Mouse (Mus musculus) Patski (cell line): ENCODE measurements at regions not wholly inside any gene's neighbourhood (a gene's known extent, or its start where the extent isn't known, plus 50 kb on each side); places are given as distances from the start of the nearest gene placed in this dataset.

ENCODE experiments used
- ATAC-seq: fragments of 100-300 bp; one replicate; pipeline ENCODE4 v1.8.0; 2021
- CTCF ChIA-PET: fragments of 350-600 bp; sonication (Branson Sonifier 250); formaldehyde crosslinking; loops from one replicate; lab custom pipeline; 2022; ENCODE audit warnings: inconsistent platforms; lab: Charles Lee
- POLR2A ChIA-PET: fragments of 350-600 bp; sonication (Branson Sonifier 250); formaldehyde crosslinking; loops from one replicate; lab custom pipeline; 2022; ENCODE audit warnings: antibody characterized with exemption, inconsistent platforms; lab: Charles Lee
- DNase-seq: peaks from one replicate; pipeline ENCODE4 v3.0.0-alpha.2; 2011; ENCODE audit warnings: low read depth, low spot score
- H3K27me3 ChIP-seq: fragments of 371-371 bp; one replicate; pipeline ENCODE4 v1.5.1; 2021
- CTCF ChIP-seq: fragments of 100-300 bp; IDR thresholded peaks from one replicate; pipeline ENCODE4 v1.5.1; 2021
- in situ Hi-C: fragments of 300-500 bp; cut with MboI; formaldehyde crosslinking; loops from 3 replicates; pipeline ENCODE4 v1.11.1; 2018; ENCODE audit warnings: low pct_unique_long_range_greater_than_20kb, mixed read lengths

GRCm38 (mm10) chr12:11518379-11518778 lies 62.5 kb downstream of the Rad51ap2 start:
- in situ Hi-C loops = no loop called here
- DNase-seq (no peak), ATAC-seq (no peak)

GRCm38 (mm10) chr12:11562891-11563290 lies 107.0 kb downstream of the Rad51ap2 start:
- POLR2A ChIA-PET = no interaction called here
- CTCF ChIA-PET = no interaction called here
- in situ Hi-C loops = no loop called here
- DNase-seq = no peak
- TF ChIP-seq CTCF = no peak
- peaks cover 22% of the 10 kb centered on the region for H3K27me3 ChIP-seq
- ATAC-seq = no peak

More at GRCm38 (mm10) chr12:11518379-11518778, 62.5 kb downstream of the Rad51ap2 start:
- no peaks in the 10 kb centered on the region for H3K27me3 ChIP-seq
- no peak for TF ChIP-seq CTCF
- CTCF ChIA-PET = no interaction called here
- POLR2A ChIA-PET = no interaction called here

DNA sequence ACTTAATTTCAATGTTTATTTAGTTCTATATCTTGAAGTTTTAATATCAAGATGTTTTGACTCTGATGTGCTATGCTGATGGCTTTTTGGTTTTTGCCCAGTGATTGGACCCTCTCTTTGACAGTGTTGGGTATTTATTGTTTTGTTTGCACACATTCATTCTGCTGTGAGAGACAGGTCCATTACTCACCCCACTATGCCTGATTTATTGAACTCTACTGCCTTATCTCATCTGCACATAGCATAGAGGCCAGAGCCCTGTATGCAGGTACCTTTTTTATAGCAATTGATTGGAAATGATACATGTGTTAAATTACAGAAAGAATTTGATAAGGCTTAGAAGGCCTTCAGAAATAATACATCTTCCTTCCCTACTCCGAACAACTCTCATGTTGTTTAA lies 114.3 kb downstream of the Rad51ap2 start:
- H3K27me3 ChIP-seq = peaks cover 5% of the 10 kb centered on the region
- CTCF ChIA-PET = no interaction called here
- DNase-seq (no peak), ATAC-seq (no peak)
- in situ Hi-C loops = no loop called here
- TF ChIP-seq CTCF = no peak
- POLR2A ChIA-PET = no interaction called here

- ATAC-seq = no peak
Measured at GRCm38 (mm10) chr12:11603946-11604345, 148.1 kb downstream of the Rad51ap2 start.

DNA sequence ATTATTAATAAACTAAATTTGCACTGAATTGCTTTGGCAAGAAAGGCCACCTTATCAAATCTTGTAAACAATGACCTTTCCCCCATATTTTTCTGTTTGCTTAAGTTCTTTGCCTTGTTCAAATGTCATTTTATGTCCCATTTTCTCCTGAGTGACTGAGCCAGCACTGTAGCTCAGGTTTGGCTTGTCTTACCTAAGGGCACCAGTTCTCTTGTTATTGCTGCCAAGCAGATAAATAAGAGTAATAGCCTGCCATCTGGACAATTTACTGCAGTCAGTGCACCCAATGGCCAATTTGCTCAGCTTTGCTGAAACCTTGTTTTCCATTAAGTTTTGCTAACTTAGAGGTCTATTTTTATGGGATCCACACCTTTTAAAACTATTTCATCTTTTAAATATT lies 152.9 kb downstream of the Rad51ap2 start:
- no peak for DNase-seq
- peaks cover 5% of the 10 kb centered on the region for H3K27me3 ChIP-seq
- CTCF ChIA-PET = no interaction called here
- TF ChIP-seq CTCF = no peak
- ATAC-seq = no peak
- in situ Hi-C loops = loop anchor here (25.0 kb wide), 1 partner anchor 246 kb away; no protein-coding TSS in a partner anchor
- POLR2A ChIA-PET = no interaction called here

More at GRCm38 (mm10) chr12:11603946-11604345, 148.1 kb downstream of the Rad51ap2 start:
- ChIA-PET POLR2A (no interaction called here), CTCF (no interaction called here)
- in situ Hi-C loops = loop anchor here (25.0 kb wide), 1 partner anchor 242 kb away; no protein-coding TSS in a partner anchor
- no peak for DNase-seq
- peaks cover 14% of the 10 kb centered on the region for H3K27me3 ChIP-seq
- no peak for TF ChIP-seq CTCF

- no peak for TF ChIP-seq CTCF
- H3K27me3 ChIP-seq = peaks cover 3% of the 10 kb centered on the region
- ATAC-seq (no peak), DNase-seq (no peak)
- POLR2A ChIA-PET = no interaction called here
- CTCF ChIA-PET = no interaction called here
- in situ Hi-C loops = loop anchor here (25.0 kb wide), 1 partner anchor 249 kb away; no protein-coding TSS in a partner anchor
Measured at GRCm38 (mm10) chr12:11611656-11612055, 155.8 kb downstream of the Rad51ap2 start.

DNA sequence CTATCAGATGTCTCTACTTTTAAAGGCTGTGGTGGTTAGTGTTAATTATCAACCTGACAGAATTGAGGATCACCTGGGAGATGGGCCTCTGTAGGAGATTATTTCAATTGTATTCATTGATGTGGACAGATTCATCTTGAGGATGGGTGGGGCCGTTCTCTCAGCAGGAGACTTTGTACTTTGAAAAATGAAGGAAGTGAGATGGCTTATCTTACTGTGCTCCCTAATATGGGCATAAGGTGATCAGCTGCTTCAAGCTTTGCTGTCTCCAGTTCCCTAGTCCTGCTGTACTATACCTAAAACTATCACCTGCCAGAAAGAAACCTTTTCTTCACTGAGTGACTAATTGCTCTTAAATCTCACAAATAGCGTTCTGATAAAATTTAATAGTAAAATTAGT lies 159.4 kb downstream of the Rad51ap2 start:
- CTCF ChIA-PET = no interaction called here
- POLR2A ChIA-PET = no interaction called here
- DNase-seq = no peak
- peaks cover 3% of the 10 kb centered on the region for H3K27me3 ChIP-seq
- no peak for TF ChIP-seq CTCF
- in situ Hi-C loops = loop anchor here (25.0 kb wide), 1 partner anchor 253 kb away; no protein-coding TSS in a partner anchor
- ATAC-seq = no peak

DNA sequence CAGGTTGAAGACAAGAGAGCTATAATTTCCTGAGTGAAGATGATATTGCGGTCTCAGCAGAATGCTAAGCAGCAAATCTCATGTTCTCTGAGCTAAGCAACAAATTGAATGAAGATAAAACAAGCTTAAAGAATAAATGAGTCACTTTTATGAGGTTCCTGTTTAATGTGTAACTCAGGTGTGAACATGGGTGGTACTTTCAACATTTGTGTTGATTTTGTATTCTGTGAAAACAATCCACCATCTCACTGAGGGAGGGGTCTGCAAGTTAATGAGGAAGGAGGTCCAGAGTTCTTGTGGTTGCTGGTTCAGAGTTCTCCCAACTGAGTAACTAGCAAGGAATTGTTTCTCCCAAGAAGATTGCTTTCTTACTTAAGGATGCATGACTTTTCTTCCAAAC lies 167.7 kb downstream of the Rad51ap2 start:
- in situ Hi-C loops = loop anchor here (25.0 kb wide), 1 partner anchor 261 kb away; no protein-coding TSS in a partner anchor
- ATAC-seq (no peak), DNase-seq (no peak)
- CTCF ChIA-PET = no interaction called here
- peaks cover 4% of the 10 kb centered on the region for H3K27me3 ChIP-seq
- POLR2A ChIA-PET = no interaction called here
- TF ChIP-seq CTCF = no peak

DNA sequence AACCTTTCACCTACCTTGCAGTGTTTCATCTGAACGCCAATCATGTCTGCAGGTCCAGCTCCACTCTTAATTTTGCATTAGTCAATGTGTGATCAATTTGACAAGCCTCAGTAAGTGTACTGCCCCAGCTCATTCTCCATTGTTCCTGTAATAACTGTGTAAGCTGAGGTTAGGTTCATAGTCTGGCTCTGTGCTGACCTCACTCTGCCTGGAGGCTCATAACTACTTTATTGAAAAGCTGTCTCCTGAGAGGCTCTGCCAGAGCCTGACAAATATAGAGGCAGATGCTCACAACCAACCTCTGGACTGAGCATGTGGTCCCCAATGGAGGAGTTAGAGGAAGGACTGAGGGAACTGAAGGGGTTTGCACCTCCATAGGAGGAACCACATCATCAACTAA lies 174.3 kb downstream of the Rad51ap2 start:
- ATAC-seq = no peak
- ChIA-PET POLR2A (no interaction called here), CTCF (no interaction called here)

GRCm38 (mm10) chr12:11631790-11632189 lies 175.9 kb downstream of the Rad51ap2 start:
- no peak for DNase-seq
- CTCF ChIA-PET = no interaction called here

More for the DNA sequence above, 174.3 kb downstream of the Rad51ap2 start:
- H3K27me3 ChIP-seq = no peaks in the 10 kb centered on the region
- no peak for TF ChIP-seq CTCF
- in situ Hi-C loops = no loop called here
- DNase-seq = no peak

DNA sequence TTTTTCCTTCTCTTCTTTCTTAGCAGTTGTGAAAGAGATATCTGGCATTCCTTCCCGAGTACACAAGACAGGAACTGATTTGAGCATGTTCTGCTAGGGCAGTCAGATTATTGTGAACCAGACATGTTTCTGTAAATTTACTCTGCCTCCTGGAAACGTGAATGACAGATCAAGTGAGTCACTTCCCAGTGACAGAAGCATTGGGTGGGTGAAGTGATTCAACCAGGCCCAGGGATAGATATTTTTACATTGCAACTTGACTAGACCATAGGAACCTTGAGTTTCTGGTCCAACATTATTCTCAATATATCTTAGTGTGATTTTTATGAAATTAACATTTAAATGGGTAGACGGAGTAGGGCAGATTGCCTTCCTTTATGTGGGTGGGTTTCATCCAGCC lies 217.4 kb downstream of the Rad51ap2 start:
- TF ChIP-seq CTCF = no peak
- ATAC-seq (no peak), DNase-seq (no peak)
- H3K27me3 ChIP-seq = no peaks in the 10 kb centered on the region
- ChIA-PET POLR2A (no interaction called here), CTCF (no interaction called here)
- in situ Hi-C loops = no loop called here

More at GRCm38 (mm10) chr12:11631790-11632189, 175.9 kb downstream of the Rad51ap2 start:
- POLR2A ChIA-PET = no interaction called here
- no peak for ATAC-seq
- TF ChIP-seq CTCF = no peak
- in situ Hi-C loops = no loop called here
- H3K27me3 ChIP-seq = no peaks in the 10 kb centered on the region

DNA sequence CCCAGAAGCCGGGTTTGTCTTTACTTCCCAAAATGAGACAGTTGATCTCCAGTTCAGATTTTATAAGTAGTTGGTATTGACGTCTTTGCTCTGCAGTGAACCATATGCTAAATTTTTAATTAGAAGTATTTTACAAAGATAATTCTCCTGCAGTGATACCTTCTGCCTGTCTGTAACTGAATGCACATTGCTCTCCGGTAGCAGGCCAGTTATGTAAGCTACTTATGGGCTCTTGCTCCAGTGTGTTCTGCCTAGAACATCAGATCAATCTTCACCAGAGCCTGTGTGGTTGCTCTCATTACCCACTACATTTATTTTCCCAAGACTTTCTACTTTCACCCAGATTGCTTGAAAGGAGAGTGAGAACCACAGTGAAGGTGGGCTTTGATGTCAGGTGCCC lies 238.9 kb downstream of the Rad51ap2 start:
- no peaks in the 10 kb centered on the region for H3K27me3 ChIP-seq
- in situ Hi-C loops = no loop called here
- no peak for TF ChIP-seq CTCF
- ATAC-seq (no peak), DNase-seq (no peak)
- ChIA-PET POLR2A (no interaction called here), CTCF (no interaction called here)
